Mouse (Mus musculus) lung, postnatal 0 days (tissue): ENCODE measurements around the gene Ifi211.
"Not testable (repeated sequence)": the region's sequence is repeated elsewhere in the genome, so short reads cannot be mapped to it uniquely, and the experiment has no call there.

Experiments used
- CTCF ChIP-seq: IDR thresholded peaks from 2 replicates; pipeline ENCODE4 v1.5.1; 2016; ENCODE audit warnings: antibody characterized with exemption, mild to moderate bottlenecking
- EP300 ChIP-seq: IDR thresholded peaks from 2 replicates; pipeline ENCODE4 v1.6.1; 2016; ENCODE audit warnings: antibody characterized with exemption, mild to moderate bottlenecking, control low read depth

DNA sequence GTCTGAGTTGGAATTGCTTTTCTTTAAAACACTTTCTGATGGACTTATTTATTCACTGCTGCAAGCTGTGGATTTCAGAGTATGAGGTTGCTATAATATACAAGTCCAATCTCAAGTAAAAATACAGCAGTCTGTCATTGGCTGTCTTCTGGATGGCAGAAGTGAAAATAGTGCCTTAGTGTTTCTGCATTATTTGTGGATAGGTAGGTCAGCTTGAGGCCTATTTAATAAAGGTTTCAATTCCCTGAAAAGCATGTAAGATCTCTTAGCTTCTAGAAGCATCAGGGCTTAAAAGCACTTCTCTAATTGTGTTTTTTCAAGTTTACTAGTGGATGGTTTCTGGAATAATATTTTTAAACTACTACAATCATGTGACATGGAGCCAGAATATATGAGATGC lies 23.1 kb downstream of the Ifi211 start:
- not testable (repeated sequence) for TF ChIP-seq CTCF, EP300
